Mouse (Mus musculus): Measurements from ENCODE around the gene Sh3kbp1. TPM values are rescaled to one million over a fixed set of nuclear protein-coding genes. Genes with fewer than 3 reads are reported as not detected.

The Sh3kbp1 gene
- polyA plus RNA-seq, 1 experiment, result 30.3 TPM

DNA sequence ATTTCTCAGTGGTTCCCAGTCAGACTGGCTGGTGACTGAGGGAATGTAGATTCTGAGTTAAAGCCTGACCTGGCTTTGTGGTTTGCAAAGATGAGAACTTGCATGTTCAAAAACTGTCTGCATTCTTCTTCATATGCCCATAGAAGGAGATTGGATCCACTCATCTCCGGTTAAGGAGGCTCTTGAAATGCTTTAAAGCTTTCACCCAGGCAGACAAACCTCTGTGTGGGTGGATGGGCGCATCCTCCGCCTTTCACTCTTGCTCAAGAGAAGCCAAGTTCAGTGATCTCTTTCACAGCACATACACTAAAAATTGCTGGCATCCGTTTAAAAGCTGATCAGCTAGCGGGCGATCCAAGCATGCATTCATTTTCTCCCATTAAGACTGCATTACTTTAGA, 182.4 kb downstream of the Sh3kbp1 start:
- H3K27ac ChIP-seq (ENCODE audit: insufficient read depth, low read length), result no peak overlapping the region
- no peaks in the 10 kb centered on the region; the same call in 1 of the 2 replicates for H3K36me3 ChIP-seq (ENCODE audit: control insufficient read depth, insufficient read depth, low read length)
- H3K27me3 ChIP-seq (ENCODE audit: control insufficient read depth, insufficient read depth, low read length), result no peaks in the 10 kb centered on the region
- 72% methylated on average over 6 of the region's 6 CpGs for WGBS
- TF ChIP-seq POLR2A (IDR thresholded peaks at IDR 0.05; ENCODE audit: low read depth, low read length) (no peak), CTCF (IDR thresholded peaks at IDR 0.05; ENCODE audit: extremely low read depth, insufficient read depth, insufficient read length, insufficient replicate concordance) (no peak)
- H3K4me3 ChIP-seq (ENCODE audit: extremely low read depth, insufficient read depth, insufficient read length), result no peak overlapping the region
- H3K4me1 ChIP-seq (ENCODE audit: control insufficient read depth, insufficient read depth, insufficient read length), result no peaks in the 10 kb centered on the region
- peak; percentile 3 to 11 for DNase-seq (ENCODE audit: low read depth in 1 of 2, low spot score in 2 of 2)

DNA sequence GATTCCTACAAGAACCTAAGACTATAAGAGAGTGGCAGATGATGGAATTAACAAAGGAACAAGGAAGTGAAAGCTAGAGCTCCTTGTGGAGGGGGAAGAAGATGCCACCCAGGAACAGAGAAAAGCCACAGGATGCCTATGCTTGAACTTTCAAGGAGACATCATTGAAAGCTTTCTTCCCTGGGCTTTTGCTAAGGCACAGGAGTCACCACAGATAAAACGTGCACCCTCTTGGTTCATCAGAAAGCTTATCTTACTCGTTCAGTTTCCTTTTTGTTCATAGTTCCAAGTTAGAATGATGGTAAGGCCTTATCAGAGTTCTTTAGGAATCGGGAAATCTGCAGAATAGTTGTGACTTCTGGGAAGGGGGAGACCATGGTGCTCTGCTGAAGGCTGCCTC, 183.4 kb downstream of the Sh3kbp1 start:
- no peak overlapping the region for H3K27ac ChIP-seq (ENCODE audit: insufficient read depth, low read length)
- H3K4me1 ChIP-seq (ENCODE audit: control insufficient read depth, insufficient read depth, insufficient read length), result no peaks in the 10 kb centered on the region
- TF ChIP-seq CTCF (IDR thresholded peaks at IDR 0.05; ENCODE audit: extremely low read depth, insufficient read depth, insufficient read length, insufficient replicate concordance), result no peak
- no peak for TF ChIP-seq POLR2A (IDR thresholded peaks at IDR 0.05; ENCODE audit: low read depth, low read length)
- H3K36me3 ChIP-seq (ENCODE audit: control insufficient read depth, insufficient read depth, low read length), result no peaks in the 10 kb centered on the region
- 73% methylated on average over 3 of the region's 3 CpGs for WGBS
- H3K27me3 ChIP-seq (ENCODE audit: control insufficient read depth, insufficient read depth, low read length), result no peaks in the 10 kb centered on the region
- no peak overlapping the region for H3K4me3 ChIP-seq (ENCODE audit: extremely low read depth, insufficient read depth, insufficient read length)
- DNase-seq (ENCODE audit: low read depth in 1 of 2, low spot score in 2 of 2), result no peak

DNA sequence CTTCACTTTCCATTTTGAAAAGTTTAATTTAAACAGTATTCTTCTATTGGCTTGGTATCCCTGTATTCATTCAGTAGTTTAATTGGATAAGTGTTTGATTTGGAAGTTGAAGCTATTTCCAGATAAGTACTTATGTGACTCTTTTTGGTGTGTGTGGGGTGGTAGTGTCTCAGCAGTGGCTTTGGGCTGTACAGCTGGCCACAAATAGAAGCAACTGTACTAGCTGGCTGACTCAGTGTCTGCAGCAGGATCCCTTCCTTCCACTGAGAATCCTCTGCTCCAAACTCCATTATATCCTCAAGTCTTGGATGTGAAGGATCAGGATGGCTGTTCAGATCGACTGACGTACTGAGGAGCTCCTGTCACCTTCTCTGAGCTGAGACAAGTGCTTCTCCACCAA, 190.4 kb downstream of the Sh3kbp1 start:
- Histone ChIP-seq H3K4me1 (ENCODE audit: control insufficient read depth, insufficient read depth, insufficient read length) (no peaks in the 10 kb centered on the region), H3K4me3 (ENCODE audit: extremely low read depth, insufficient read depth, insufficient read length) (no peak overlapping the region), H3K27me3 (ENCODE audit: control insufficient read depth, insufficient read depth, low read length) (no peaks in the 10 kb centered on the region), H3K27ac (ENCODE audit: insufficient read depth, low read length) (no peak overlapping the region), H3K36me3 (ENCODE audit: control insufficient read depth, insufficient read depth, low read length) (peaks cover 1% of the 10 kb centered on the region; the same call in 1 of the 2 replicates)
- no peak for TF ChIP-seq CTCF (IDR thresholded peaks at IDR 0.05; ENCODE audit: extremely low read depth, insufficient read depth, insufficient read length, insufficient replicate concordance)
- TF ChIP-seq POLR2A (IDR thresholded peaks at IDR 0.05; ENCODE audit: low read depth, low read length), result no peak
- DNase-seq (ENCODE audit: low read depth in 1 of 2, low spot score in 2 of 2), result no peak
- 90% methylated on average over 2 of the region's 2 CpGs for WGBS

DNA sequence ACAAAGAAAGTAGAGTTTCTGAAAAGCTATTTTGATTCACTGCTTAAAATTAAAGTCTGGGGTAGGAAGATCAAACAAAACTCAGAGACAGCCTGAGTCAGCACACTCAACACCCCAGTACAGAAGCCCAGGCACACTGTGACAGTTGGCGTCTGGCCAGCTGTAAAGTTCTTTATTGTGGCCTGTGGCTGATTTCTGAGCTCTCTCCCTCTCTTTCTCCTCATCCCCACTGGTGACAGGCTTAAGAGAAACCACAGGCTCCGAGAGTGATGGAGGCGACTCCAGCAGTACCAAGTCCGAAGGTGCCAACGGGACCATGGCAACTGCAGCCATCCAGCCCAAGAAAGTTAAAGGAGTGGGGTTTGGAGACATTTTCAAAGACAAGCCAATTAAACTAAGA, 201.1 kb downstream of the Sh3kbp1 start:
- H3K36me3 ChIP-seq (ENCODE audit: control insufficient read depth, insufficient read depth, low read length), result peaks cover 1% of the 10 kb centered on the region; the same call in 1 of the 2 replicates
- H3K27me3 ChIP-seq (ENCODE audit: control insufficient read depth, insufficient read depth, low read length), result no peaks in the 10 kb centered on the region
- H3K27ac ChIP-seq (ENCODE audit: insufficient read depth, low read length), result no peak overlapping the region
- H3K4me1 ChIP-seq (ENCODE audit: control insufficient read depth, insufficient read depth, insufficient read length), result no peaks in the 10 kb centered on the region; the same call in 1 of the 2 replicates
- TF ChIP-seq POLR2A (IDR thresholded peaks at IDR 0.05; ENCODE audit: low read depth, low read length), result no peak
- no peak overlapping the region for H3K4me3 ChIP-seq (ENCODE audit: extremely low read depth, insufficient read depth, insufficient read length)
- DNase-seq (ENCODE audit: low read depth in 1 of 2, low spot score in 2 of 2), result peak in 1 of 2 experiments; percentile 26
- WGBS, result 69% methylated on average over 5 of the region's 5 CpGs

- 79% methylated on average over 6 of the region's 6 CpGs for WGBS
- no peaks in the 10 kb centered on the region for H3K27me3 ChIP-seq (ENCODE audit: control insufficient read depth, insufficient read depth, low read length)
- DNase-seq (ENCODE audit: low read depth in 1 of 2, low spot score in 2 of 2), result peak in 1 of 2 experiments; percentile 3
Measured at GRCm38 (mm10) chrX:159829192-159829852, 202.2 kb downstream of the Sh3kbp1 start.

DNA sequence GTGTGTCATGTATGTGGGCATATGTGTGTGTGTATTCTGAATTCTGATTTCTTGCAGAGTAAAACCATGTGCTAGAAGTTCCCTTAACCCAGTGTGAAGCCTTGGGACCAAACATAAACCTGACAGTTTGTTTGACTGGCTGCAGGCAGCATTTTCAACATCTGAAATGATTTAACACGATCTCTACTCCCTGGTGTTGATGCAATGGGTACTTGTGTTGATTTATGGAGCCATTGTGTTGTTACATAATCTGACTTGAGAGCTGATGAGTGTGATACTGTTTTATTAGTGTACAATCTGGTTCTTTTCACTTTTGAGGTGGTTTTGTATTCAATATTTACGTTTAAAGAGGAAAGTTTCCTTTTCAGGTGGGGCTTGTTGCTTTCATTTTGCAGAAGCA, 204.1 kb downstream of the Sh3kbp1 start:
- Histone ChIP-seq H3K27me3 (ENCODE audit: control insufficient read depth, insufficient read depth, low read length) (no peaks in the 10 kb centered on the region), H3K4me3 (ENCODE audit: extremely low read depth, insufficient read depth, insufficient read length) (no peak overlapping the region), H3K36me3 (ENCODE audit: control insufficient read depth, insufficient read depth, low read length) (peaks cover 1% of the 10 kb centered on the region; the same call in 1 of the 2 replicates), H3K4me1 (ENCODE audit: control insufficient read depth, insufficient read depth, insufficient read length) (no peaks in the 10 kb centered on the region; the same call in 1 of the 2 replicates), H3K27ac (ENCODE audit: insufficient read depth, low read length) (no peak overlapping the region)
- no peak for TF ChIP-seq POLR2A (IDR thresholded peaks at IDR 0.05; ENCODE audit: low read depth, low read length)
- TF ChIP-seq CTCF (IDR thresholded peaks at IDR 0.05; ENCODE audit: extremely low read depth, insufficient read depth, insufficient read length, insufficient replicate concordance), result no peak
- no peak for DNase-seq (ENCODE audit: low read depth in 1 of 2, low spot score in 2 of 2)
- 75% methylated on average over 2 of the region's 2 CpGs for WGBS

More at GRCm38 (mm10) chrX:159829192-159829852, 202.2 kb downstream of the Sh3kbp1 start:
- H3K4me3 ChIP-seq (ENCODE audit: extremely low read depth, insufficient read depth, insufficient read length), result no peak overlapping the region
- H3K36me3 ChIP-seq (ENCODE audit: control insufficient read depth, insufficient read depth, low read length), result peaks cover 1% of the 10 kb centered on the region; the same call in 1 of the 2 replicates
- H3K4me1 ChIP-seq (ENCODE audit: control insufficient read depth, insufficient read depth, insufficient read length), result no peaks in the 10 kb centered on the region; the same call in 1 of the 2 replicates
- no peak overlapping the region for H3K27ac ChIP-seq (ENCODE audit: insufficient read depth, low read length)
- TF ChIP-seq CTCF (IDR thresholded peaks at IDR 0.05; ENCODE audit: extremely low read depth, insufficient read depth, insufficient read length, insufficient replicate concordance) (no peak), POLR2A (IDR thresholded peaks at IDR 0.05; ENCODE audit: low read depth, low read length) (no peak)

- H3K36me3 ChIP-seq (ENCODE audit: control insufficient read depth, insufficient read depth, low read length), result no peaks in the 10 kb centered on the region; the same call in 1 of the 2 replicates
- DNase-seq (ENCODE audit: low read depth in 1 of 2, low spot score in 2 of 2), result no peak
- H3K4me3 ChIP-seq (ENCODE audit: extremely low read depth, insufficient read depth, insufficient read length), result no peak overlapping the region
- WGBS, result 62% methylated on average over 4 of the region's 4 CpGs
- no peaks in the 10 kb centered on the region for H3K27me3 ChIP-seq (ENCODE audit: control insufficient read depth, insufficient read depth, low read length)
- no peaks in the 10 kb centered on the region for H3K4me1 ChIP-seq (ENCODE audit: control insufficient read depth, insufficient read depth, insufficient read length)
- TF ChIP-seq POLR2A (IDR thresholded peaks at IDR 0.05; ENCODE audit: low read depth, low read length) (no peak), CTCF (IDR thresholded peaks at IDR 0.05; ENCODE audit: extremely low read depth, insufficient read depth, insufficient read length, insufficient replicate concordance) (no peak)
- H3K27ac ChIP-seq (ENCODE audit: insufficient read depth, low read length), result no peak overlapping the region
Measured at GRCm38 (mm10) chrX:159835239-159835638, 208.2 kb downstream of the Sh3kbp1 start.

Measured in spleen, adult 2 months (tissue).